Mouse (Mus musculus): ENCODE measurements around the gene 7530416G11Rik. TPM values are rescaled to one million over a fixed set of nuclear protein-coding genes. Genes with fewer than 3 reads are reported as not detected.

The 7530416G11Rik gene
- polyA plus RNA-seq, 1 experiment from 2014 or later = not detected

- Histone ChIP-seq H3K4me2 (ENCODE audit: low read depth) (no peak overlapping the region), H3K4me3 (ENCODE audit: low read depth, low read length) (no peak overlapping the region), H3K27me3 (ENCODE audit: control insufficient read depth, insufficient read depth, low read length) (no peaks in the 10 kb centered on the region), H3K4me1 (ENCODE audit: control insufficient read depth, insufficient read depth, low read length) (peaks cover 48% of the 10 kb centered on the region), H3K9me3 (ENCODE audit: control insufficient read depth, low read length) (no peaks in the 10 kb centered on the region), H3K36me3 (ENCODE audit: control insufficient read depth, insufficient read depth, low read length) (no peaks in the 10 kb centered on the region), H3K27ac (ENCODE audit: low read depth, low read length) (peak overlapping the region; percentile 67), H3K9ac (ENCODE audit: low read length) (no peak overlapping the region)
- 53% methylated on average over 8 of the region's 8 CpGs for WGBS
- ATAC-seq (ENCODE audit: insufficient read depth, low FRiP score, low TSS enrichment) (no peak), DNase-seq (ENCODE audit: low spot score) (no peak)
These were observed 45.2 kb downstream of the 7530416G11Rik start for GRCm38 (mm10) chr15:85457838-85458237.

GRCm38 (mm10) chr15:85456891-85457290, 46.1 kb downstream of the 7530416G11Rik start:
- WGBS = 81% methylated on average over 8 of the region's 8 CpGs
- ATAC-seq (ENCODE audit: insufficient read depth, low FRiP score, low TSS enrichment) (no peak), DNase-seq (ENCODE audit: low spot score) (no peak)
- Histone ChIP-seq H3K4me1 (ENCODE audit: control insufficient read depth, insufficient read depth, low read length) (peaks cover 38% of the 10 kb centered on the region), H3K4me2 (ENCODE audit: low read depth) (no peak overlapping the region), H3K27ac (ENCODE audit: low read depth, low read length) (no peak overlapping the region; the same call in 1 of the 2 replicates), H3K9ac (ENCODE audit: low read length) (no peak overlapping the region), H3K27me3 (ENCODE audit: control insufficient read depth, insufficient read depth, low read length) (no peaks in the 10 kb centered on the region), H3K9me3 (ENCODE audit: control insufficient read depth, low read length) (no peaks in the 10 kb centered on the region), H3K36me3 (ENCODE audit: control insufficient read depth, insufficient read depth, low read length) (no peaks in the 10 kb centered on the region), H3K4me3 (ENCODE audit: low read depth, low read length) (no peak overlapping the region)

DNA sequence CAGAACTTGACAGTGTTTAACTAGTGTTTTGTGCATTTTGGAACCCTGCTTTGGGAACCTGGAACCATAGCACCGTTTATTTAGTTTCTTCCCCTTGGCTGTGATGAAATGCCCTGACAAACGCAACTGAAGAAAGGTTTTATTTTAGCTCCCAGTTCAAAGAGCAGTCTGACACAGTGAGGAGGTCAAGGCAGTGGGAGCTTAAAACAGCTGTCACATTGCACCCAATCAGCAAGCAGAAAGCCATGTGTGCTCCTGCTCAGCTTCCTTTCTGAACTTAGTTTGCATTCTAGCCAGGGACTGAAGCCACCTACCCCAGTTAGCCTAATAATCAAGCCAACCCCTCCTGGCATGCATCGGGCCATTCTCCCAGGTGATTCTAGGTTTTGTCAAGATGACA, 56.4 kb downstream of the 7530416G11Rik start:
- no peak for DNase-seq (ENCODE audit: low spot score)
- 74% methylated on average over 3 of the region's 3 CpGs for WGBS
- H3K36me3 ChIP-seq (ENCODE audit: control insufficient read depth, insufficient read depth, low read length) = 0 out of 2 replicates have a peak, but pooled peaks cover 2% of the 10 kb centered on the region

More for the DNA sequence above, 56.4 kb downstream of the 7530416G11Rik start:
- Histone ChIP-seq H3K9ac (ENCODE audit: low read length) (no peak overlapping the region), H3K27me3 (ENCODE audit: control insufficient read depth, insufficient read depth, low read length) (no peaks in the 10 kb centered on the region), H3K9me3 (ENCODE audit: control insufficient read depth, low read length) (no peaks in the 10 kb centered on the region), H3K4me1 (ENCODE audit: control insufficient read depth, insufficient read depth, low read length) (no peaks in the 10 kb centered on the region), H3K4me3 (ENCODE audit: low read depth, low read length) (no peak overlapping the region), H3K4me2 (ENCODE audit: low read depth) (no peak overlapping the region), H3K27ac (ENCODE audit: low read depth, low read length) (no peak overlapping the region)
- no peak for ATAC-seq (ENCODE audit: insufficient read depth, low FRiP score, low TSS enrichment)

Other genes with a start within 250 kb of the 7530416G11Rik start
- 440 and 449 TPM in 2 replicates for gene Atxn10, start 167.0 kb downstream of the 7530416G11Rik start, polyA plus RNA-seq (2014; fragmentation: Nextera tagmentation; extraction: Ambion mirVana)
- 81.7 and 85.1 TPM in 2 replicates for gene Wnt7b, start 79.2 kb upstream of the 7530416G11Rik start, polyA plus RNA-seq (2014; fragmentation: Nextera tagmentation; extraction: Ambion mirVana)
- 0.07 and 0.25 TPM in 2 replicates for gene Ppara, start 231.8 kb upstream of the 7530416G11Rik start, polyA plus RNA-seq (2014; fragmentation: Nextera tagmentation; extraction: Ambion mirVana)

Data from neural tube, embryonic 11.5 days (tissue).